Mouse (Mus musculus): ENCODE measurements at regions not wholly inside any gene's neighbourhood (a gene's known extent, or its start where the extent isn't known, plus 50 kb on each side); places are given as distances from the start of the nearest gene placed in this dataset.

GRCm38 (mm10) chr1:121830242-121830641, 262.5 kb upstream of the Ddx18 start:
- TF ChIP-seq CTCF (IDR thresholded peaks at IDR 0.05; ENCODE audit: low read depth) (no peak), EP300 (IDR thresholded peaks at IDR 0.05; ENCODE audit: low read depth) (no peak)
